Mouse (Mus musculus) bone marrow, adult 2 months (tissue): ENCODE measurements around the gene Elmod3.

ENCODE experiments used
- CTCF ChIP-seq: fragments of 200-500 bp; IDR thresholded peaks from 2 replicates; pipeline ENCODE4 v1.5.1; 2011; ENCODE audit warnings: low read length, control low read depth; ENCODE audit not compliant: control insufficient read depth, insufficient read depth
- POLR2A ChIP-seq: fragments of 200-500 bp; IDR thresholded peaks from 2 replicates; pipeline ENCODE4 v1.6.1; 2011; ENCODE audit warnings: low read depth, mild to moderate bottlenecking, control low read depth, low read length, borderline replicate concordance; ENCODE audit not compliant: control insufficient read depth

- no peak for TF ChIP-seq CTCF
- TF ChIP-seq POLR2A = no peak
Measured at GRCm38 (mm10) chr6:72631700-72632099, 33.5 kb upstream of the Elmod3 start.
